Mouse (Mus musculus) naive thymus-derived CD4-positive, alpha-beta T cell, adult 5 months (primary cell): ENCODE results near the gene Coq7. TPM values are rescaled to one million over a fixed set of nuclear protein-coding genes. Genes with fewer than 3 reads are reported as not detected.

ENCODE experiments used
- polyA plus RNA-seq: library from polyadenylated mRNA; unstranded; fragments of 100-300 nt; shearing (Covaris generic); gene quantifications from one replicate; pipeline ENCODE4 v1.2.1, GENCODE M21; 2017

The Coq7 gene
- 13.0 TPM for polyA plus RNA-seq

DNA sequence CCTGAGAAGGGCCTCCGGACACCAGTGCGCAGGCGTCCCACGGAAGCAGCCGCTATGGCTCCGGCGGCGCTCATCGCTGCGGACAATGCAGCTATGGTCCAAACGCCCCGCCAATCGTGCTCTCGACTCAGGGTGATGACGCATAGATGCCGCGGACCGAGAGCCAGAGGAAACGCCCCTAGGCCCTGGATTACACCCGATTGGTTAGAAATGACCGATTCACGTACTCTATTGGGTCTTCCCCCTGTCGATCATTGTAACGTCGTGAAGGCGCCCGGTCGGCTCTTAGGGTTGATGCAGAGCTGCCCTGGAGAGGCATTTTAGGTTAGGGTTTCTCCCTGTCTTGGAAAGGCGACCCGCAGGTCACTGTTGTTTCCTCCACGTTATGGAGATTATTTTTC, at the start of gene Coq7:
Gene Coq7 (minus strand): TSS at position 179 of the 401 bp plus-strand sequence.

DNA sequence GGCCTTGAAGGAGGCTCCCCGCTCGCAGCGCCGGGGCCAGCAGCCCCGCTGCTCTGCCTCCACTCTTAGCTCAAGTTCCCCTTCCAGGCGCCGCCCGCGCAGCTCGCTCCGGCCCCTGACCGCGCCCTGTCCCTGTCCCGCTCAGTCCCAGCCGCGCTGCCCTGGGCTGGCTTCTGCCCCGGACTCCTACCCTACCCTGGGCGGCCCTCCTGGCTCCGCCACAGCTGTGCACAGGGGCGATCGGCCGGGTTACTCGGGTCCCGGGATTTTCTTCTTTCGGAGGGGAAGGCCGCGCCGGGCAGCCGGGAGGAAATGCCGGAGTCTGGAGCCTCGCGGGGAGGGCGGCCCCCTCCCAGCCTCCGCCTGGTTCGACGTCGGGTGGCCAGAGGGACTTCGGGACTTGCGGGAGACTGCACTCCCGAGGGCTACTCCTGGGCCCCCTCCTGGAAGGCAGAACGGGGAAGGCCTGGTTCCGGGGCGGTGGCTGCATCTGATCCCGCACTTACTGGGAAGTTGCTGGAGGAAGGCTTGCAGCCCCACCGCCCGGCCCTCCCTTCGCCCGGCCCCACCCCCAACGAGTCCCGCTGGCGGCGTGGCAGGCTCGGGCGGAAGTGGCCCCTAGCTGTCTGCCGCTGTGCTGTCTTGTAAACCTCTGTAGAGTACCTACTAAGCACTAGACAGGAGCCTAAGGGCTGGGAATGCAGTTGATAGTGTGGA, 41.6 kb downstream of the Coq7 start, which contains the start of gene Itpripl2:
Gene Itpripl2 (minus strand): TSS at position 545 of the 717 bp plus-strand sequence.

Other genes with a start within 250 kb of the Coq7 start
- not detected for gene Syt17, start 85.1 kb downstream of the Coq7 start, polyA plus RNA-seq
- 0.05 TPM for gene Itpripl2, start 41.4 kb downstream of the Coq7 start, polyA plus RNA-seq
- gene Tmc7, start 51.4 kb upstream of the Coq7 start, polyA plus RNA-seq = not detected
- gene Tmc5, start 63.9 kb upstream of the Coq7 start, polyA plus RNA-seq = not detected
- gene Gde1, start 172.4 kb upstream of the Coq7 start, polyA plus RNA-seq = 35.7 TPM
- 4.0 TPM for gene Ccp110, start 179.2 kb upstream of the Coq7 start, polyA plus RNA-seq
- 76.0 TPM for gene Vps35l, start 206.9 kb upstream of the Coq7 start, polyA plus RNA-seq